Mouse (Mus musculus) cortical plate, adult 2 months (tissue): ENCODE measurements around the gene Stt3b. TPM values are rescaled to one million over a fixed set of nuclear protein-coding genes. Genes with fewer than 3 reads are reported as not detected.

Experiments
- H3K27ac ChIP-seq: fragments of 200-500 bp; 2 replicates; pipeline ENCODE4 v1.5.1; 2012; ENCODE audit warnings: low read length, control low read depth, inconsistent platforms; ENCODE audit not compliant: insufficient read depth
- H3K4me1 ChIP-seq: fragments of 200-500 bp; 2 replicates; pipeline ENCODE4 v1.6.1; 2011; ENCODE audit warnings: low read length; ENCODE audit not compliant: control insufficient read depth, insufficient read depth
- H3K4me3 ChIP-seq: fragments of 200-500 bp; 2 replicates; pipeline ENCODE4 v1.5.1; 2011; ENCODE audit warnings: mild to moderate bottlenecking, low read length, control low read depth; ENCODE audit not compliant: insufficient read depth
- CTCF ChIP-seq: fragments of 200-500 bp; IDR thresholded peaks from 2 replicates; pipeline ENCODE4 v1.5.1; 2011; ENCODE audit warnings: mild to moderate bottlenecking, control low read depth, low read length; ENCODE audit not compliant: insufficient read depth; ENCODE audit errors: extremely low read depth
- POLR2A ChIP-seq: fragments of 200-500 bp; IDR thresholded peaks from 2 replicates; pipeline ENCODE4 v1.6.1; 2011; ENCODE audit warnings: mild to moderate bottlenecking, low read length, control low read depth; ENCODE audit not compliant: insufficient read depth; ENCODE audit errors: extremely low read depth
- polyA plus RNA-seq: library from polyadenylated mRNA; depleted of rRNA; stranded (reverse); fragments of >200 nt; gene quantifications from 2 replicates; pipeline ENCODE4 v1.2.3, GENCODE M21; 2012; rRNA removed

Stt3b gene
- 47.0 and 48.3 TPM in 2 replicates for polyA plus RNA-seq

DNA sequence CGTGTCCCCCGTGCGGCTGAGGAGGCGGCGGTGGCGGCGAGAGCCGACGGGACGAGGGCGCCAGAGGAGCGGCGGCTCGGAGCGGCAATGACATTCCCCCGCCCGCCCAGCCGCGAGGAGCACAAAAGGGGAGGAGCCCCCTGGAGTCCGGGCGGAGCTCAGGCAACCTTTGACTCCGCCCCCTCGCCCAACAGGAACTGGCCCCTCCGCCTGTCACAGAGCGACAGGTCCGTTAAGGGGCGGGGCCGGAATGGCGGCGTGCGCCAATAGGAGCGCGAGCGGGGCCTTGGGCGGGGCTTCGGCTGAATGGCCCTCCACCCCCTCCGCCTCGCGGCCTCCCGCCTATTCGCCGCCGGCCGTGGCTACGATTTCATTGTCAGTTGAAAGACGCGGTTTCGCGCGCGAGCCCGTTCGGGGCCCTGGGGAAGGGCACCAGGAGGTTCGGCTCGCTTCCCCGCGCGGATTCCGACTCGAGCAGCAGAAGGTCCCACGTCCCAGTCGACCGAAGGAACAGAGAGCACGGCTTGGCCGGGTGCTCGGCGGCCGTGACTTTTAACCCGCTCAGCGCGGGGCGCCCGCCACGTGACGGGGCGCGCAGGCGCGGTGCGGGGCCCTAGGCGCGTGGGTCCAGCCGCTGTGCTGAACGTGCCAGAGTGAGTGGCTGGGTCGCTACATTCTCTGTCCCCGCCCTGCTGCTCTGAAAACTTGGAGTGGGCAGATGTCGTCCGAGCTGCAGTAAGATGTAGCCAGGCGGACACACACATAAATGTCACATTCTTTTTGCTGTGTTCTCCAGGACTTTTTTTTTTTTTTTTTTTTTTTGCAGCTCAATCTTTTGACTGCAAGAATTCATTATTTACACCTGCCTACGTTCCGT is at the start of gene Stt3b:
TSS of gene Stt3b (minus strand) at position 76 of the 877 bp plus-strand sequence.
- TF ChIP-seq POLR2A (peak; percentile 60; the same call in 1 of the 2 replicates), CTCF (no peak)
- peak within 1 kb of the TSS; percentile 99 for H3K27ac ChIP-seq
- H3K4me3 ChIP-seq: peak within 1 kb of the TSS; percentile 79
- peaks cover 5% of the 10 kb centered on the region for H3K4me1 ChIP-seq

DNA sequence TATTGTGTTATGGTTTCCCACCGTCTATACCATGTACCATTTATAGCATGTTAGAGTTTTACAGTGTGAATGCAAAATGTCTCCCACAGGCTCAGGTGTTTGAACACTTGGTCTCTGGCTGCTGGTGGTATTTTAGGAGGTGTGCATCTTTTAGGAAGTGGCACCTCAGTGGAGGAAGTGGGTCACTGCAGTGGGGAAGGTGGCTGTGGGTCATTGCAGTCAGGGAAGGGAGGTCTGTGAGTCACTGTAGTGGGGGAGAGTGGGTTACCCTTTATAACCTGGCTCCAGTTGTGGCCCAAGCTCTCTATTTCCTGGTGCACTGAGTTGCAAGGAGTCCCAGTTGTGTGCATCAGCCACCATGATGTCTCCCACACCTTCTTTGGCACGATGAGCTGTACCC is 48.2 kb upstream of the Stt3b start:
- Histone ChIP-seq H3K27ac (no peak overlapping the region), H3K4me3 (no peak overlapping the region), H3K4me1 (no peaks in the 10 kb centered on the region; the same call in 1 of the 2 replicates)
- TF ChIP-seq CTCF (no peak), POLR2A (no peak)

DNA sequence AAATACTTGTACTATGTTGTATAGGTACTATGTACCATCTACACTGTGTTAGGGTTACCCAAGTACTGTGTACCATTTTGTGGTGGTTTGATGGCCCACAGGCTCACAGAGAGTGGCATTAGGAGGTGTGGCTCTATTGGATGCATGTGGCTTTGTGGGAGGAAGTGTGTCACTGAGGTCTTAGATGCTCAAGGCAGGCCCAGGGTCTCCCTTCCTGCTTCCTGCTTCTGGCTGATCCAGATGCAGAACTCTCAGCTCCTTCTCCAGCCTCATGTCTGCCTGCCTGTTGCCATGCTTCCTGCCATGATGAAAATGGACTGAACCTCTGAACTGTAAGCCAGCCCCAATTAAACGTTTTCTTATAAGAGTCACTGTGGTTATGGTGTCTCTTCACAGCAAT is 47.8 kb upstream of the Stt3b start:
- Histone ChIP-seq H3K4me3 (no peak overlapping the region), H3K27ac (no peak overlapping the region), H3K4me1 (no peaks in the 10 kb centered on the region; the same call in 1 of the 2 replicates)
- TF ChIP-seq CTCF (no peak), POLR2A (no peak)

DNA sequence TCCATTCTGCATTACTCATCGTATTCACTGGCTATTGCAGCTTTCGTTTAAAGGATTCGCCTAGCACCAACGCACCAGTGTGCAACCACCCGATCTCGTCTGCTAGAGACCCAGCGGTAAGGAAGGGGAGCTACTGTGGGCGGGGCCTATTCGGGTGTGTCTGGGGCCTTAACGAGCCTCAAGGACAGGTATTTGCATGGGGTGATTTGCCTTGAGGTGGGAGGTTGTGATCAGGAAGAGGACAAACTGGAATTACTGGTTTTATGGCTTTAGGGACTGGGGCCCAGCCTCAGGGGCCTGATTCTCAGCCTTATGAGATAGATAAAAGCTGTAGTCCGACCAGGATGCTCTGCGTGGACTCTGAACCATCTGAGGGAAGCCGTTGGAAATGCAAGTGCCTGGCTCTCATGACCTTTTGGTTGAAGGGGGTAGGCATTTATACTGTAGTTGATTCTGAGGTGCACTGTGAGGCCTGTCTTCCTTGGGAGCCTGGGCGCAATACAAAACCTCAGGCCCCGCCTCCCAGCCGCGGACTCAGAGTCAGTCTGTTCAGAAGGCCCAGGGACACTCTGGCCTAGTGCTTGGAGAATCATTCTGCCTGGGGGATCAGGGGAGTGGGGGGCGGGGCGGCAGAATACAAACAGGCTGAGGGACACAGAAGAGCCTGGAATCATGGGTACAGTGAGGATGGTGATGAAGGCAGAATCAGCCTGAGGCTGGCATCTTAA is 46.7 kb upstream of the Stt3b start:
- H3K4me1 ChIP-seq: no peaks in the 10 kb centered on the region; the same call in 1 of the 2 replicates
- no peak overlapping the region for H3K4me3 ChIP-seq
- no peak overlapping the region for H3K27ac ChIP-seq
- TF ChIP-seq CTCF: no peak
- no peak for TF ChIP-seq POLR2A

DNA sequence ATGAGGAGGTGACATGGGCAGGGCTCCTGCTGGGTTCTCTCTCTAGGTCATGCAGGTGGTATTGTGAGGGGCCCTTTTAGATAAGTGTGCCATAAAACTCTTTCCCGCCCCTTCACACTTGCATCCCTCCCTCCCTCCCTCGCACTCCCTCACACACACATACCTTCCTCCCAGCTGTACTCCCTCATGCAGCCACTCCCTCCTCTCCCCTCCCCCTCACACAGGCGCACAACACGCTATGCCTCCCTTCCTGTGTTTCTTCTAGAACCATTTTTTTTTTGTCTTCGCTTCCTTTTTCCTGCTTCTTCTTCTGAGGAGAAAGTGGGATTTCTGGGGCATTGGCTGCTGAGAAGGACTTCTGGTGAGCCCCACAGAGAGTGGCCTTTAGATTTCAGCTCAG is 45.8 kb upstream of the Stt3b start:
- no peak overlapping the region for H3K4me3 ChIP-seq

DNA sequence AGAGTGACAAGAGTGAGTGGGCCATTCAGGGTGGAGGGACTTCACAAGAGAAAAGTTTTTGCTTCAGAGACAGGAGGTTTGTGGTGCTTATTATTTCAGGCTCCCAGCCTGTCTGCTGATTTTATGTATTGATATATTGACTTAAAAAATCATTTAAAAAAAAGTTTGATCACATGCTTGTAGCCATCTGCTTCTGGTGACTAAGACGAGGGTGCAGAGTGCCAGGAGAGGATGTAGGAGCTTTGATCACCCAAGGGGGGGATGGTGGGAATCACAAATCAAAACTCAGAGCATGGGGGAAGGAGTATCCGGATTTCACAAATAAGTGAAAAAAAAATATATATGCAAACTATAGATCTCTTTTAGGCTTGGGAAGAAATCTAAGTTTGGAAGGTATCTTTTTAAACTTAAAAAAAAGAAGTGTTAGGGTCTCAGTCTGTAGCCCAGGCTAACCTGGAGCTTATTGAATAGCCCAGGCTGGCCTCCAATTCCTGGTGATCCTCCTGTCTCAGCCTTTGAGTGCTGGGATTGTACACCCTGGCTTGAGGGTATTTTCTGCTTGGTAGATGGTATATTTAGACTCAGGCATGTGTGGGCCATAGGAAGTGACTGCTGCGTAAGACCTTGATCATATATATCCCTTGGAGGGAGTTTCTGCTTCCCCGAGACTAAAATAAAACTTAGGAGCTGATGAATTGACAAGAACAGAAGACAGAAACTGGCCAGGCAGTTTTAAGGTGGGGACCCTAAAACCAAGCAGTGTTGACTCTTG is 39.7 kb upstream of the Stt3b start:
- TF ChIP-seq POLR2A: no peak

More for the DNA sequence above, 45.8 kb upstream of the Stt3b start:
- H3K4me1 ChIP-seq: no peaks in the 10 kb centered on the region; the same call in 1 of the 2 replicates
- no peak for TF ChIP-seq POLR2A
- TF ChIP-seq CTCF: no peak
- H3K27ac ChIP-seq: no peak overlapping the region

DNA sequence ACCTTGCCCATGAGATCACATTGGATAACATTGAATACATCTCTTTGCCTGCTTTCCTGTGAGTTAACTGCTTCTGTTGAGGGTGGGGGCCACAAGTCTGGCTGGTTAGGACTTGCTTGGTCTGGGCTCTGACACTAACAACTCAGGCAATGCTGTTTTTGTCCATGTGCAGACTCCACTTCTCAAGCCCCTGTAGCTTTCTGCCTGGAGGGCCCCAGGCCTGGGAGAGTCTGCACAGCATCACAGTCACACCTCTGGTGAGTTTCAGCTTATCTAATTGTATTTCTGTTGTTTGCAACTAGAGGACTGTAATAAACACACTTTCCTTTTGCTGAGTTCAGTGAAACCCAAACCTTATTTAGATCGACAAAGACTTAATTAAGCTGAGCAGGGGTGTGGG is 38.9 kb upstream of the Stt3b start:
- TF ChIP-seq CTCF: no peak
- no peak for TF ChIP-seq POLR2A
- Histone ChIP-seq H3K4me1 (no peaks in the 10 kb centered on the region), H3K4me3 (no peak overlapping the region), H3K27ac (no peak overlapping the region)

More for the DNA sequence above, 39.7 kb upstream of the Stt3b start:
- Histone ChIP-seq H3K27ac (no peak overlapping the region), H3K4me1 (no peaks in the 10 kb centered on the region), H3K4me3 (no peak overlapping the region)

DNA sequence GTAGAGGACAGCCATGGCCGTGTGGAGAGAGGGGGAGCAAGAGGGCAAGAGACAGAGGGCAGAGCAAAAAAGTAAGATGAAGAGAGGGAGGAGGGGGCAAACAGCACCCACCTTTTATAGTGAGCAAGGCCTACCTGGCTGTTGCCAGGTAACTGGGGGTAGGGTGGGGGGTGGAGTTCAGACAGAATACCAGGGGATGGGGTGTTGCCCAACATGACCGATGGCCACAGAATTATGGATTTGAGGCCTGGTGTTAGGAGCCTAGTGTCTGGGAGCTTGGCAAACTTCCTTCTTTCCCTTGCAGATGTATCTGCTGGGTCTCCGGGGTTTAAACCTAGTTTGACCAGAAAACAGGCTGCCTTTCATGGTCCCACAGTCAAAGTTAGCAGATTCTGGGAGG is 34.7 kb upstream of the Stt3b start:
- H3K4me1 ChIP-seq: no peaks in the 10 kb centered on the region
- no peak overlapping the region for H3K27ac ChIP-seq
- TF ChIP-seq CTCF (no peak), POLR2A (no peak)
- H3K4me3 ChIP-seq: no peak overlapping the region

DNA sequence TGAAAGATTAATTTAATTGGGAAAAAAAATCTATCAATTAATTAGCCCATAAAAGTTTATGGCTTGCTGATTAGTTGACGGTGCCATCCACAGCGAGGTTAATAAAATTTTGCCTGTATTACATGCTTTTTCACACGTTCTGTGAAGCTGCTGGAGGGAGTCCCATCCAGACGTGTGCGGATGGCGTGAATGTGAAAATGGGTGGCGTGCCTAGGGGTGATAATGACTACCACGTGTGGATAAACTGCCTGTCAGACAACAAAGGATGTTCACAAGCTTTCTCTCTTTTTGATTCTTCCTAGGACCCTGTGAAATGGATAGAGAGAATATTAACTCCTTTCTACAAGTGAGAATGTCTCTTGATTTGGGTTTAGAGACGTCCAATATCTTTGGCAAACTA is 31.4 kb upstream of the Stt3b start:
- Histone ChIP-seq H3K4me1 (peaks cover 3% of the 10 kb centered on the region), H3K27ac (no peak overlapping the region), H3K4me3 (no peak overlapping the region)
- TF ChIP-seq CTCF (no peak), POLR2A (no peak)
